Mouse (Mus musculus) NIH3T3 (cell line): ENCODE measurements around the gene B3galt5.

Experiments used
- DNase-seq: peaks from one replicate; pipeline ENCODE4 v3.0.0-alpha.2; 2012; ENCODE audit warnings: low read depth

B3galt5 gene

GRCm38 (mm10) chr16:96341945-96342344 lies 106.3 kb downstream of the B3galt5 start:
- no peak for DNase-seq

GRCm38 (mm10) chr16:96345117-96345516 lies 109.5 kb downstream of the B3galt5 start:
- DNase-seq: peak; percentile 83

DNA sequence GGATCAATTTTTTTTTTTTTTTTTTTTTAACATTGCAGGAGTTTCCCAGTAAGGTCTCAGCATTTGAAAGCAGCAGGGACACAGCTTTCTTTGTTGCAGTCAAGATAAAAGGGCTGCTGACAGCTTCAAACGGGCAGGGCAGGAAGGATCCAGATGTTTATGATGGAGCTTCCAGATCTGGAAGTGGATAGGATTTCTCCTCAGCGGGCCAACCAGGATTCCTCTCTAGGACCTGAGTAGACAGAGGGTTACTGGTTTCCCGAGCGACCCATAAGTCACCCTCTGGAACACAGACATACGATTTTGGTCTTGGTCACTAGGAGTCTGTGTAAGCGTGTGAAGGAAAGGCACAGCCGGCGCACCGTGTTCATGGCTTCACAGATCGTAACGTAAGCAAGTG lies 112.5 kb downstream of the B3galt5 start:
- DNase-seq: no peak

GRCm38 (mm10) chr16:96348766-96349165 lies 113.2 kb downstream of the B3galt5 start:
- no peak for DNase-seq

DNA sequence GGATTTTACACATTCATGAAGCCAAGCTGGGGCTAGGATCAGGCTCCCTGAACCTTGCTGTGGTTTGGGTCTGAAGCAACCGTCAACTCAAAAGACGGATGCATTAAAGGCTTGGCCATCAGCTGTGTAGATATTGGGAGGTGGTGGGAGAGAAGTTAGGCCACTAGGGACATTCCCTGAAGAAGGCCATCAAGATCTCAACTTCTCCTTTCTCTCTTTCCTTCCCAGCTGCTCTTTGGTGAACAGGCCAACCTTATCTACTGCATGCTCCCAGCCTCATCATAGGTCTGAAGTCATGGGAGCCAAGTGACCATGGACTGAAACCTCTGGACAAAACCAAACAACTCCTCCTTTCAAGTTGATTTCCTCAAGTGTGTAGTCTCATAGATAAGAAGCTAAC lies 115.9 kb downstream of the B3galt5 start:
- no peak for DNase-seq

DNA sequence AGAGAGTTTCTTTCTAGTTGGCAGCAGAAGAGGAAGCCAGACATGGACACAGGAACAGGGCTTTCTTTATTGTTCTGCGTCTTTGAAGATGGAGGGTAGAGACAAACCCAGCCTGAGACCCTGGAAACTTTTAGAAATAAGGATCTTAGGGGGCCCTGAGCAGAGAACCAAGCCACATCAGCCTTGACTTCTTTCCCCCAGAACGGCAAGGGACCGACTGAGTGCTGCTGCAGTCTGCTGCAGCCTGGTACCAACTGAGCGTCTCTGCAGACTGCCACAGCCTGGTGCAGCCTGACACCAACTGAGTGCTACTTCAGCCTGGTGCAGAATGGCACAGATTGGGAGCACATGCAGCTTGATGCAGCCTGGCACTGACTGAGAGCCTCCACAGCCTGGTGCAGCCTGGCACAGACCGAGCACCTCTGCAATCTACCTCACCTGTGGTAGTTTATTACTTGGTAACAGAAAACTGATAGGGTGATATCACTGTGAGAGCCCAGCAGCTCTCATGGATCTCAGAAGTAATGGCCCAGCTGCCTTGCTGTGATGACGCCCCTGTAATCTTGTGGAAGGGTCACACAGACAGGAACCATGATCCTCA lies 117.8 kb downstream of the B3galt5 start:
- DNase-seq: no peak

GRCm38 (mm10) chr16:96353996-96354395 lies 118.4 kb downstream of the B3galt5 start:
- DNase-seq: no peak

DNA sequence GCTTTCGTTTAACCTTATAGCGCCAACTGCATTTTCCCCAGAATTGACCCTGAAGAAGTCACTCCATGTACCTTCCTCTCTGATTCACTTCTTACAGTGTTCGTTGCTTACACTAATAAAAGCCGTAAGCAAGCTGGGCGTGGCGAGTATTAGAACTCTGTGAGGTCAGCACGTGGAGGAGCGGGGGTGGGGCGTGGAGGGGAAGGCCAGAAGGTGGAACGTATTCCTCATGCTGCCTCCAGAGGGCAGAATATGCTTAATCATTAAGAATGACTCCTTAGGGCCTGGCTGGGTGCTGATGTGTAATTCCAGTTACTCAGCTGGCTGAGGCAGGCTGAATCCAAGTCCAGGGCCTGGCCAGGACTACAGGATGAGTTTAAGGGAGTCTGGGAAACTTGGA lies 122.3 kb downstream of the B3galt5 start:
- DNase-seq: peak; percentile 23

GRCm38 (mm10) chr16:96361305-96362124 lies 125.9 kb downstream of the B3galt5 start:
- no peak for DNase-seq

GRCm38 (mm10) chr16:96362873-96363272 lies 127.3 kb downstream of the B3galt5 start:
- no peak for DNase-seq

GRCm38 (mm10) chr16:96363277-96363676 lies 127.7 kb downstream of the B3galt5 start:
- no peak for DNase-seq

DNA sequence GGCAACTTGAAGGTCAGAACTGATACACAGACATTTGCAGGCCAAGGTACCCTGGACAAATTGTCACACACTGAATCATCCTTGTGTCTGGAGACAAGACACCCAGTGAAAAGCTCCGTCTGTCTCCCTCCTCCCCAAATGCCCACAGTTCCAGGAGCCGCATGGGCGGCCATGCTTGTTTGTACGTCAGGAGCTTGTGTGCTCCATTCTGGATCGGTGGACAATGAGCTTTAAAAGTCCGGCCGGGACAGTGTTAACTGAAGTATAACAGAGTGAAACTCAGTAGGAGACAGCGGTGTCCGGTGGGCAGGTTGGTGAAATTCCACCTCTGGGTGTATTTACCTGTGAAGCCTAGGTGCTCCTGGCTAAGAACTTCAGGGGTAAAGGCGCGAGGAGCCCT lies 129.3 kb downstream of the B3galt5 start:
- no peak for DNase-seq
